Mouse (Mus musculus) retina, adult 2 months (tissue): ENCODE measurements at regions not wholly inside any gene's neighbourhood (a gene's known extent, or its start where the extent isn't known, plus 50 kb on each side); places are given as distances from the start of the nearest gene placed in this dataset.

Experiments used
- DNase-seq: peaks from one replicate; pipeline ENCODE4 v3.0.0-alpha.2; 2012; ENCODE audit warnings: low read depth, low spot score

GRCm38 (mm10) chr10:21828432-21829061, 53.4 kb upstream of the Sgk1 start:
- DNase-seq, result no peak

GRCm38 (mm10) chr10:21829062-21829731, 52.8 kb upstream of the Sgk1 start:
- no peak for DNase-seq

- DNase-seq, result no peak
Measured at GRCm38 (mm10) chr10:21831002-21831696, 50.8 kb upstream of the Sgk1 start.
